Mouse (Mus musculus) liver, postnatal 0 days (tissue): ENCODE results near the gene B4galt2. TPM values are rescaled to one million over a fixed set of nuclear protein-coding genes. Genes with fewer than 3 reads are reported as not detected.

Experiments used
- ATAC-seq: fragments of 200-750 bp; cut with Nextera tagmentation; 2 replicates; pipeline ENCODE4 v1.8.0; 2017; ENCODE audit warnings: mild to moderate bottlenecking, moderate library complexity
- DNase-seq: peaks from one replicate; pipeline ENCODE4 v3.0.0-alpha.2; 2016
- H3K27ac ChIP-seq: fragments of 300-500 bp; sonication (generic); 2 replicates; pipeline ENCODE4 v1.5.1; 2014; ENCODE audit warnings: antibody characterized with exemption, moderate library complexity, mild to moderate bottlenecking, low read depth
- H3K27me3 ChIP-seq: fragments of 300-500 bp; sonication (generic); 2 replicates; pipeline ENCODE4 v1.6.1; 2014; ENCODE audit warnings: low read length, control low read depth, mixed read lengths; ENCODE audit not compliant: insufficient read depth
- H3K36me3 ChIP-seq: fragments of 300-500 bp; sonication (generic); replicated peaks from 2 replicates; pipeline ENCODE4 v1.6.1; 2014; ENCODE audit warnings: mild to moderate bottlenecking, control low read depth, low read length, moderate library complexity, mixed read lengths; ENCODE audit not compliant: insufficient read depth
- H3K4me1 ChIP-seq: fragments of 300-500 bp; sonication (generic); 2 replicates; pipeline ENCODE4 v1.6.1; 2014; ENCODE audit warnings: antibody characterized with exemption, mild to moderate bottlenecking, control low read depth; ENCODE audit not compliant: insufficient read depth
- H3K4me2 ChIP-seq: fragments of 300-500 bp; sonication (generic); 2 replicates; pipeline ENCODE4 v1.6.1; 2014; ENCODE audit warnings: low read depth, mild to moderate bottlenecking, low read length, moderate library complexity, mixed read lengths
- H3K4me3 ChIP-seq: fragments of 300-500 bp; sonication (generic); 2 replicates; pipeline ENCODE4 v1.5.1; 2014; ENCODE audit warnings: low read depth, low read length
- H3K9ac ChIP-seq: fragments of 300-500 bp; sonication (generic); replicated peaks from 2 replicates; pipeline ENCODE4 v1.6.1; 2014; ENCODE audit warnings: mild to moderate bottlenecking, moderate library complexity
- H3K9me3 ChIP-seq: fragments of 300-500 bp; sonication (generic); 2 replicates; pipeline ENCODE4 v1.6.1; 2016; ENCODE audit warnings: mild to moderate bottlenecking, control low read depth, low read length, mixed read lengths
- CTCF ChIP-seq: sonication (generic); IDR thresholded peaks from 2 replicates; pipeline ENCODE4 v1.5.1; 2016; ENCODE audit warnings: antibody characterized with exemption, low read depth
- EP300 ChIP-seq: IDR thresholded peaks from 2 replicates; pipeline ENCODE4 v1.6.1; 2016; ENCODE audit warnings: antibody characterized with exemption, low read depth, mild to moderate bottlenecking
- WGBS: fragments of 180-500 bp; shearing (Covaris S2); extraction: QIAGEN DNeasy Blood & Tissue Kit; methylation state at CpG from one replicate; pipeline ENCODE4 v1.1.7; 2014; ENCODE audit not compliant: insufficient replicate concordance; 5-methylcytosine and 5-hydroxymethylcytosine counted together
- polyA plus RNA-seq: library from polyadenylated mRNA; unstranded; fragments of >200 nt; fragmentation: Nextera tagmentation; extraction: Ambion mirVana; gene quantifications from 2 replicates; pipeline ENCODE4 v1.2.1, GENCODE M21; 2015

Gene B4galt2
- polyA plus RNA-seq, 1 experiment from 2014 or later: 0.67 TPM

DNA sequence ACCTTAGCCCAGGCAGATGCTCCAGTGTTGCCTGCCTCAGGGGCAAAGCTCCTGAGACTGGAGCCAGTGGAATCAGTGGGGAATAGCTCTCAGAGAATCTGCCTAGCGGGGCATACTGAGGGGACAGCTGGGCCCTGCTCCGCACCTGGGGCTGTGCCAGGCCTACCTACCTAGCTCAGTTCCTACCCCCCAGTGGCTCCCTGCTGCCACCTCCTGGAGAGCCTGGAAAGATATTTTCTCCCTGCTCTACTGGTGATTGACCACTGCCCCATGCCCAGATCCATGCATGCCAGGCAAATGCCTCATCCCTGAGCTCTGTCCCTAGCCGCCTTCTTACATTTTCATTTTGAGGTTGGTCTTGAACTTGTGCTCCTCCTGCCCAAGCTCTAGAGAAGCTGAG is 24.5 kb downstream of the B4galt2 start:
- H3K9me3 ChIP-seq: no peaks in the 10 kb centered on the region
- peaks cover 2% of the 10 kb centered on the region; the same call in 1 of the 2 replicates for H3K4me1 ChIP-seq
- no peak overlapping the region for H3K27ac ChIP-seq
- 76% methylated on average over 3 of the region's 3 CpGs for WGBS
- H3K4me3 ChIP-seq: no peak overlapping the region
- TF ChIP-seq CTCF (peak; percentile 88), EP300 (no peak)
- no peak overlapping the region for H3K4me2 ChIP-seq
- no peaks in the 10 kb centered on the region for H3K27me3 ChIP-seq
- peaks cover 58% of the 10 kb centered on the region for H3K36me3 ChIP-seq
- DNase-seq (peak; percentile 83), ATAC-seq (peak; percentile 73)
- H3K9ac ChIP-seq: no peak overlapping the region

DNA sequence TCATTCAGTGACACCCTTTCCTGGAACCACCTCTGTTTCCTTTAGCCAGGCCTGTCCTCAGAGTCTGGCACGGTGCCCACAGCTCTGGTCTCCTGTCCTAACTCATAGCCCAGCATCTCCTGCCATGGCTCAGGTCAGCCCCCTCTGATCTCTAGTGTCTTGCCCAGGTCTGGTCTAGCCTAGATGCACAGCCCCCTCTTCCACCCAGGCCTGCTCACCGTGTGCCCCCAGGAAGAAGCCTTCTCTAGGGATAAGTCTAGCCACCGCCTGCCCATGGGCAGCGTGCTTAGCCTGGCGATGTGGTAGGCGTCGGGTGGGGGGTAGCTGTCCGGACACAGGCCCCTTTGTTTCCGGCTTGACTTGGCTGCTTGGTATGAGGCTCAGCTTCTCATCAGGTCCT is 28.1 kb downstream of the B4galt2 start:
- TF ChIP-seq EP300 (no peak), CTCF (no peak)
- Histone ChIP-seq H3K27me3 (no peaks in the 10 kb centered on the region), H3K9me3 (no peaks in the 10 kb centered on the region), H3K9ac (no peak overlapping the region), H3K4me2 (no peak overlapping the region), H3K27ac (no peak overlapping the region), H3K4me1 (peaks cover 5% of the 10 kb centered on the region; the same call in 1 of the 2 replicates), H3K36me3 (peaks cover 42% of the 10 kb centered on the region), H3K4me3 (no peak overlapping the region)
- 86% methylated on average over 9 of the region's 9 CpGs for WGBS
- ATAC-seq (no peak), DNase-seq (no peak)

DNA sequence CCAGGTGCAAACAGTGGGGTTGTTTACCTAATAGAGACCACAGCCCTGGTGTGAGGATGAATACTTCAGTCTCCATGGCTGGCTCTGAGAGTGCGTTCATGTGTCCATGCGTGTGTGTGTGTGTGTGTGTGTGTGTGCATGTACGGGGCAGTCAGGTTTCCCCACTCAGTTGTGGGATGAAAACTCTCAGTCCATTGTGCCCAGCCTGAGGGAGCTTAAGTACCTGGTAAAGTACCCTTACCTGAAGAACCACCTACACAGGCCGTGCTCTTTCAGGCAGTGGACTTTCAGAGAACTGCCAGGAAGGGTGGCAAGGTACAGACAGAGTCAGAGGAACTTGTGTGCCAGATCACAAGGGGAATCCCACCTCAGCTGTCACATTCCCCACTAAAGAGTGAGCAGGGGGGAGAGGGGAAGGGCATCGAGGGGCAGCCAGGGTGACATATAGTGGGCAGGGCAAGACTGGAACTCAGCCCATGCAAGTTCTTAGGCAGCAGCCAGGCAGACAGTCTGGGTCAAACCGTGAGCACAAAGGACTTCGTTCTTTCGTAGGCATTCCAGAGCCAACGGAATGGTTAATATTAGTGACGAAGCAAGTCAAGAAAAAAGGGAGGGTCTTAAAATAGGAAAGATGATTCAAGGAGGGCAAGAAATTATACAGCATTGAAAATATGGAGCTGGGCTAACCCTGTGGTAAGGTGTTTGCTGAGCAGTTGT is 31.0 kb downstream of the B4galt2 start:
- H3K9me3 ChIP-seq: no peaks in the 10 kb centered on the region
- no peaks in the 10 kb centered on the region for H3K27me3 ChIP-seq
- H3K4me2 ChIP-seq: no peak overlapping the region
- no peak for DNase-seq
- H3K4me3 ChIP-seq: no peak overlapping the region
- WGBS: 86% methylated on average over 10 of the region's 10 CpGs
- H3K36me3 ChIP-seq: peaks cover 27% of the 10 kb centered on the region
- no peak for TF ChIP-seq CTCF
- TF ChIP-seq EP300: no peak
- ATAC-seq: no peak
- H3K27ac ChIP-seq: no peak overlapping the region
- no peak overlapping the region for H3K9ac ChIP-seq
- peaks cover 3% of the 10 kb centered on the region; the same call in 1 of the 2 replicates for H3K4me1 ChIP-seq

DNA sequence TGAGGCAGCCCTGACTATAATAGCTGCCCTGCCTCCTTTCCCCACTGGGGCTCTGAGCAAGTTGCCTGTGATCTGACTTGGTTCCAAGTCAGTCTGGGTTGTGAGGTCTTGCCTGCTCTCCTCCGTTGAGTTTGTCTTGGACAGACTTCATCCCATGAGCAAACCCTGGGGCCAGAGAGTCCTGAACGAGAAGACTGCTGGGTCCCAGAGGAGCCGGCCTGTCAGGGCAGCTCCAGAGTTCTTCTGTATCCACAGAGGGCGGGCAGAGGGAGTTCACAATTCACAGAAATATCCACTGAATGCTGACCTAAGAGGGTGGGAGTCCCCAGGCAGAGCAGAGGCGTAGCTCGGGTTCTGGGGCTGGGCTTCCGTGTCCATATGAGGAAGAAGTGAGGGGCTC is 32.4 kb downstream of the B4galt2 start:
- ATAC-seq: no peak
- Histone ChIP-seq H3K27me3 (no peaks in the 10 kb centered on the region), H3K36me3 (peaks cover 25% of the 10 kb centered on the region), H3K4me3 (no peak overlapping the region), H3K27ac (no peak overlapping the region), H3K9ac (no peak overlapping the region), H3K4me1 (peaks cover 3% of the 10 kb centered on the region; the same call in 1 of the 2 replicates), H3K4me2 (no peak overlapping the region), H3K9me3 (no peaks in the 10 kb centered on the region)
- 81% methylated on average over 7 of the region's 7 CpGs for WGBS
- no peak for DNase-seq
- TF ChIP-seq EP300 (no peak), CTCF (no peak)

DNA sequence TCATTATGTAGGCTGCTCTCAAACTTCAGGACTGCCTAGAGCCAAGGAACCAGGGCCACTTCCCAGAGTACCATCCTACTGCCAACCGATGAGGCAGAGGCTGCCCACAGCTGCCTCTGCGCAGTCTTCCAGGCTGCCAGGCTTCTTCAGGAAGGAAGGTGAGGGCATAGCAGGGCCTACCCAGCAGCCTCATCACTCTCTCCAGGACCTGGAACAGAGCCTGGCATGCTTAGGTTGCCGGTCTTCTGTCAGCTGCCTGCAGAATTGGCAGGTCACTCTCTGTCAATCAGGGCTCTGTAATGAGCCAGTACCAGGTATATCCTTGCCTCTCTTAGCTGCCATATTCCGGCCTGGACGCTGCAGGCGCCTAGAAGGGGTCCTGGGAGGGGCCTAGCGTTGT is 33.1 kb downstream of the B4galt2 start:
- peaks cover 27% of the 10 kb centered on the region for H3K36me3 ChIP-seq
- TF ChIP-seq EP300 (no peak), CTCF (no peak)
- H3K4me1 ChIP-seq: peaks cover 3% of the 10 kb centered on the region; the same call in 1 of the 2 replicates
- H3K4me2 ChIP-seq: no peak overlapping the region
- no peak overlapping the region for H3K27ac ChIP-seq
- ATAC-seq: no peak
- H3K9ac ChIP-seq: no peak overlapping the region
- H3K27me3 ChIP-seq: no peaks in the 10 kb centered on the region
- no peak for DNase-seq
- H3K4me3 ChIP-seq: no peak overlapping the region
- H3K9me3 ChIP-seq: no peaks in the 10 kb centered on the region
- WGBS: 89% methylated on average over 7 of the region's 7 CpGs

DNA sequence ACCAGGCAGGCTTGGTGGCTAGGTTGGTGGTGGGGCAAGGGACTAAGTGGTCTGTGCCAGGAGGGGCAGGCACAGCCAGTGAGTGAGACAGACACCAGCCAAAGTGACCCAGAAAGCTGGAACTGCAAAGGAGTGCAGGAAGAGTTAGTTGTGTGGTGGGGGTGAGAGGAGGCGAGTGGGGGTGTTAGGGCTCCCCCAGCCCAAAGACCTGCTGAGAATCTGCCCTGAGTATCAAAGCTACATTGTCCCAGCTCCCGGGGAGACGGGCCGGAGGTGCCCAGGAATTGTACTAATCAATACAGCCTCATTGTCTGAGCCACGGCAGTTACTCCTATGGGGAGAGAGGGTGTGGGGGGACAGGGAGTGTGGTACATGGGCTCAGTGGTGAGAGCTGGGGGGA is 33.8 kb downstream of the B4galt2 start:
- Histone ChIP-seq H3K27me3 (no peaks in the 10 kb centered on the region), H3K4me1 (peaks cover 3% of the 10 kb centered on the region; the same call in 1 of the 2 replicates), H3K27ac (no peak overlapping the region), H3K4me3 (no peak overlapping the region), H3K36me3 (peaks cover 32% of the 10 kb centered on the region), H3K4me2 (no peak overlapping the region), H3K9ac (no peak overlapping the region), H3K9me3 (no peaks in the 10 kb centered on the region)
- WGBS: 77% methylated on average over 5 of the region's 5 CpGs
- no peak for TF ChIP-seq EP300
- TF ChIP-seq CTCF: no peak
- ATAC-seq: no peak
- DNase-seq: no peak
